Mouse (Mus musculus) midbrain, embryonic 16.5 days (tissue): ENCODE measurements at regions not wholly inside any gene's neighbourhood (a gene's known extent, or its start where the extent isn't known, plus 50 kb on each side); places are given as distances from the start of the nearest gene placed in this dataset.
"Not testable (repeated sequence)": the region's sequence is repeated elsewhere in the genome, so short reads cannot be mapped to it uniquely, and the experiment has no call there.

Source experiments
- ATAC-seq: fragments of 200-750 bp; cut with Nextera tagmentation; 2 replicates; pipeline ENCODE4 v1.8.0; 2017; ENCODE audit warnings: moderate TSS enrichment
- H3K27ac ChIP-seq: fragments of 300-500 bp; sonication (generic); 2 replicates; pipeline ENCODE4 v1.5.1; 2014; ENCODE audit warnings: mild to moderate bottlenecking, low read length, mixed read lengths
- H3K27me3 ChIP-seq: fragments of 300-500 bp; sonication (generic); 2 replicates; pipeline ENCODE4 v1.6.1; 2014; ENCODE audit warnings: low read depth, low read length, mixed read lengths; ENCODE audit not compliant: control insufficient read depth, insufficient read depth
- H3K36me3 ChIP-seq: fragments of 300-500 bp; sonication (generic); 2 replicates; pipeline ENCODE4 v1.6.1; 2014; ENCODE audit warnings: mild to moderate bottlenecking, low read length, moderate library complexity, mixed read lengths; ENCODE audit not compliant: control insufficient read depth, insufficient read depth
- H3K4me1 ChIP-seq: fragments of 300-500 bp; sonication (generic); 2 replicates; pipeline ENCODE4 v1.6.1; 2014; ENCODE audit warnings: mild to moderate bottlenecking, low read length, mixed read lengths; ENCODE audit not compliant: control insufficient read depth, insufficient read depth
- H3K4me2 ChIP-seq: fragments of 300-500 bp; sonication (generic); 2 replicates; pipeline ENCODE4 v1.6.1; 2014; ENCODE audit warnings: mild to moderate bottlenecking, low read length, mixed read lengths
- H3K4me3 ChIP-seq: fragments of 300-500 bp; sonication (generic); 2 replicates; pipeline ENCODE4 v1.5.1; 2014; ENCODE audit warnings: low read depth, mild to moderate bottlenecking, low read length, moderate library complexity, mixed read lengths
- H3K9ac ChIP-seq: fragments of 300-500 bp; sonication (generic); 2 replicates; pipeline ENCODE4 v1.6.1; 2014; ENCODE audit warnings: low read depth, low read length, mixed read lengths
- H3K9me3 ChIP-seq: fragments of 300-500 bp; sonication (generic); replicated peaks from 2 replicates; pipeline ENCODE4 v1.6.1; 2014; ENCODE audit warnings: mild to moderate bottlenecking, low read length, mixed read lengths; ENCODE audit not compliant: control insufficient read depth, poor library complexity, severe bottlenecking
- WGBS: fragments of 180-500 bp; shearing (Covaris S2); extraction: QIAGEN DNeasy Blood & Tissue Kit; methylation state at CpG from one replicate; pipeline ENCODE4 v1.1.7; 2014; 5-methylcytosine and 5-hydroxymethylcytosine counted together

- H3K27ac ChIP-seq, result no peak overlapping the region
- no peaks in the 10 kb centered on the region for H3K36me3 ChIP-seq
- peaks cover 6% of the 10 kb centered on the region; the same call in 1 of the 2 replicates for H3K4me1 ChIP-seq
- H3K27me3 ChIP-seq, result no peaks in the 10 kb centered on the region
- H3K4me2 ChIP-seq, result no peak overlapping the region; the same call in 1 of the 2 replicates
- 28% methylated on average over 5 of the region's 5 CpGs for WGBS
- no peak overlapping the region for H3K9ac ChIP-seq
- H3K9me3 ChIP-seq, result no peaks in the 10 kb centered on the region
- peak; percentile 67 for ATAC-seq
- no peak overlapping the region for H3K4me3 ChIP-seq
Observed at GRCm38 (mm10) chr9:27538480-27538879, 141.9 kb downstream of the Spata19 start.

- Histone ChIP-seq H3K27ac (no peak overlapping the region), H3K4me2 (no peak overlapping the region), H3K4me3 (no peak overlapping the region), H3K36me3 (no peaks in the 10 kb centered on the region), H3K4me1 (peaks cover 6% of the 10 kb centered on the region; the same call in 1 of the 2 replicates), H3K9ac (no peak overlapping the region), H3K27me3 (no peaks in the 10 kb centered on the region), H3K9me3 (no peaks in the 10 kb centered on the region)
- ATAC-seq, result no peak
- WGBS, result 93% methylated on average over 2 of the region's 2 CpGs
Observed at GRCm38 (mm10) chr9:27541585-27542151, 145.1 kb downstream of the Spata19 start.

GRCm38 (mm10) chr9:27554697-27555096 lies 158.1 kb downstream of the Spata19 start:
- not testable (repeated sequence) for H3K27ac ChIP-seq, H3K9ac ChIP-seq, H3K36me3 ChIP-seq, ATAC-seq, H3K27me3 ChIP-seq, H3K9me3 ChIP-seq, H3K4me3 ChIP-seq, H3K4me2 ChIP-seq
- peaks cover 17% of the 10 kb centered on the region for H3K4me1 ChIP-seq

- Histone ChIP-seq H3K27ac (0 out of 2 replicates have a peak overlapping the region, but pooled peaks have one; percentile 25), H3K36me3 (no peaks in the 10 kb centered on the region), H3K9ac (no peak overlapping the region), H3K4me2 (no peak overlapping the region), H3K9me3 (no peaks in the 10 kb centered on the region), H3K4me1 (peaks cover 17% of the 10 kb centered on the region), H3K27me3 (no peaks in the 10 kb centered on the region), H3K4me3 (no peak overlapping the region)
- WGBS, result 10% methylated on average over 6 of the region's 6 CpGs
- peak; percentile 32; the same call in 1 of the 2 replicates for ATAC-seq
Observed at GRCm38 (mm10) chr9:27556315-27557225, 160.0 kb downstream of the Spata19 start.

GRCm38 (mm10) chr9:27557886-27558285 lies 161.3 kb downstream of the Spata19 start:
- 52% methylated on average over 1 of the region's 1 CpGs for WGBS
- H3K4me1 ChIP-seq, result peaks cover 17% of the 10 kb centered on the region
- no peak for ATAC-seq
- peaks cover 4% of the 10 kb centered on the region; the same call in 1 of the 2 replicates for H3K9me3 ChIP-seq
- H3K27ac ChIP-seq, result no peak overlapping the region; the same call in 1 of the 2 replicates
- H3K27me3 ChIP-seq, result no peaks in the 10 kb centered on the region
- H3K4me3 ChIP-seq, result no peak overlapping the region
- no peak overlapping the region for H3K4me2 ChIP-seq
- H3K9ac ChIP-seq, result no peak overlapping the region
- no peaks in the 10 kb centered on the region for H3K36me3 ChIP-seq

- WGBS, result 75% methylated on average over 3 of the region's 3 CpGs
- peaks cover 4% of the 10 kb centered on the region; the same call in 1 of the 2 replicates for H3K9me3 ChIP-seq
- no peak overlapping the region for H3K27ac ChIP-seq
- no peak overlapping the region for H3K9ac ChIP-seq
- peaks cover 17% of the 10 kb centered on the region for H3K4me1 ChIP-seq
- no peaks in the 10 kb centered on the region for H3K27me3 ChIP-seq
- no peak overlapping the region for H3K4me2 ChIP-seq
- ATAC-seq, result no peak
- no peaks in the 10 kb centered on the region for H3K36me3 ChIP-seq
- H3K4me3 ChIP-seq, result no peak overlapping the region
Observed at GRCm38 (mm10) chr9:27558286-27558685, 161.7 kb downstream of the Spata19 start.

- H3K4me3 ChIP-seq, result no peak overlapping the region
- WGBS, result 67% methylated on average over 8 of the region's 8 CpGs
Observed at GRCm38 (mm10) chr9:27568372-27569053, 171.9 kb downstream of the Spata19 start.

GRCm38 (mm10) chr9:27569054-27569387 lies 172.4 kb downstream of the Spata19 start:
- ATAC-seq, result no peak
- Histone ChIP-seq H3K9ac (no peak overlapping the region), H3K9me3 (no peaks in the 10 kb centered on the region), H3K27me3 (no peaks in the 10 kb centered on the region), H3K4me3 (no peak overlapping the region), H3K36me3 (no peaks in the 10 kb centered on the region), H3K4me2 (no peak overlapping the region), H3K4me1 (no peaks in the 10 kb centered on the region), H3K27ac (no peak overlapping the region)
- WGBS, result 72% methylated on average over 7 of the region's 7 CpGs

More at GRCm38 (mm10) chr9:27568372-27569053, 171.9 kb downstream of the Spata19 start:
- ATAC-seq, result no peak
- Histone ChIP-seq H3K4me1 (no peaks in the 10 kb centered on the region), H3K4me2 (no peak overlapping the region), H3K27me3 (no peaks in the 10 kb centered on the region), H3K36me3 (no peaks in the 10 kb centered on the region), H3K9ac (no peak overlapping the region), H3K27ac (no peak overlapping the region), H3K9me3 (no peaks in the 10 kb centered on the region)
